Mouse (Mus musculus): Measurements from ENCODE around the gene Thap4. TPM values are rescaled to one million over a fixed set of nuclear protein-coding genes. Genes with fewer than 3 reads are reported as not detected.
"Not testable (repeated sequence)": the region's sequence is repeated elsewhere in the genome, so short reads cannot be mapped to it uniquely, and the experiment has no call there.

Thap4 gene
- total RNA-seq, 2 experiments from 2014 or later: 39.6 TPM

DNA sequence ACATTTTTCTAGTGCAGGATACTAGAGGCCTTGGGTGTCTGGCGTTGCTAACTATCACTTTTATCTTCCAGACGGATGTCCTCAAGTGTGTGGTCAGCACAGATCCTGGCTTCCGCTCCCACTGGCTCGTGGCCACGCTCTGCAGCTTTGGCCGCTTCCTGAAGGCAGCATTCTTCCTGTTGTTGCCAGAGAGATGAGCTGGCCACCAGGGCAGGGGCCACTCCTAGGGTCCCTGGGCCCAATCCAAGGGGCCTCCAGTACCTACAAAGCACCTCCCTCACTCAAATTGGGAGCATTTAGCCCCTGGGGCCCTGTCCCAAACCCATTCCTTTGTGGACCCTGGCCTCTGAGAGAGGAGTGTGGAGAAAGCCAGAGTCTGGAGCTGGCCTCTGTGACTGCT lies 59.7 kb downstream of the Thap4 start:
- no peak for DNase-seq (ENCODE audit: low spot score in 2 of 2)
- intact Hi-C loops (cut with DNase I): no loop called here

DNA sequence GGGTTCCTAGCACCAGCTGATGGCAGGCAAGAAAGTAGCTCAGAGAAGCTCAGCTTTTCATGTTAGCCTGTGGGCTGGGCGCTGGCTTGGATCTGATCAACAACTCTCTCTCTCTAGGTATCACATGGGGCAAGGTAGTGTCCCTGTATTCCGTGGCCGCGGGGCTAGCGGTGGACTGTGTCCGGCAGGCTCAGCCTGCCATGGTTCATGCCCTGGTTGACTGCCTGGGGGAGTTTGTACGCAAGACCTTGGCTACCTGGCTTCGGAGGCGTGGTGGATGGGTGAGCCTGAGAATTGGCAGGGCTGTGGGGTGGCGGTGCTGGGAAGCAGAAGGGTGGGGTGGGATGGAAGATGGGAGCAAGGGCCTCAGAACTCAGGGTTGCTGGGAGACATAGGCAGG lies 60.7 kb downstream of the Thap4 start:
- no peak for DNase-seq (ENCODE audit: low spot score in 2 of 2)
- intact Hi-C loops (cut with DNase I): no loop called here

DNA sequence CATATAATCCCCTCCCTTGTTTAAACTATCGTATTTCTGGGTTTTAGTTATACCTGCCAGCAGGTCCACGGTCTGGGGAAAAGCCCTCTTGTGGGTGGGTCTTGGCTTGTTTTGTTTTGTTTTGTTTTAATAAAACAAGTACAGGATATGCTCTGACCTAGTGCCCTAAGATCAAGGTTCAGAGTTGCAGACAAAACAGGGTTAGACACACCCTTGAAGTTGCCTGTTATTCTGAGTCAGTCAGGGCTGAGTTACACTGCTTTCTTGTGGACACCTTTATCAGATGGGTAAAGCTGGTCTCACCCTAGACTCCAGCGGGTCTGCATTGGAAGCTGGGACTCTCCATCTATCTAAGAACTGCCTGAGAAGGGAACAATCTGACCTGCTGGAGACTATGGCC lies 61.2 kb downstream of the Thap4 start:
- DNase-seq (ENCODE audit: low spot score in 2 of 2): no peak
- intact Hi-C loops (cut with DNase I): no loop called here

DNA sequence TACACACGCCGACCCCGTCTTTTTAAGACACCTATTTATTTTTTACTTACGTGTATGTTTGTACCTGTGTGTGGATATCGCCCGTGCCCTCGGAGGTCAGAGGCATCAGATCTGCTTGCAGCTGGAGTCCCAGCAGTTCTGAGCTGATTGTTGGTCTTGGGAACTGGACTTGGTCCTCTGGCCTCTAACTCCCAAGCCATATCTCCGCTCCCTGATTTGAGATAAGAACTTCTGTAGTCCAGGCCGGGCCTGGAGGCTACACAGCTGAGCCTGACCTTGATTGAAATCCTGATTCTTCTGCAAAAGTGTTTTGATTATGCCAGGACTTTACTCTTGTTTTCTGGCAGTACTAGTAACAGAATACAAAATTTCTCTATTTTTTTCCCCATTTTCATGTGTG lies 61.9 kb downstream of the Thap4 start:
- no peak for DNase-seq (ENCODE audit: low spot score in 2 of 2)
- intact Hi-C loops (cut with DNase I): no loop called here

DNA sequence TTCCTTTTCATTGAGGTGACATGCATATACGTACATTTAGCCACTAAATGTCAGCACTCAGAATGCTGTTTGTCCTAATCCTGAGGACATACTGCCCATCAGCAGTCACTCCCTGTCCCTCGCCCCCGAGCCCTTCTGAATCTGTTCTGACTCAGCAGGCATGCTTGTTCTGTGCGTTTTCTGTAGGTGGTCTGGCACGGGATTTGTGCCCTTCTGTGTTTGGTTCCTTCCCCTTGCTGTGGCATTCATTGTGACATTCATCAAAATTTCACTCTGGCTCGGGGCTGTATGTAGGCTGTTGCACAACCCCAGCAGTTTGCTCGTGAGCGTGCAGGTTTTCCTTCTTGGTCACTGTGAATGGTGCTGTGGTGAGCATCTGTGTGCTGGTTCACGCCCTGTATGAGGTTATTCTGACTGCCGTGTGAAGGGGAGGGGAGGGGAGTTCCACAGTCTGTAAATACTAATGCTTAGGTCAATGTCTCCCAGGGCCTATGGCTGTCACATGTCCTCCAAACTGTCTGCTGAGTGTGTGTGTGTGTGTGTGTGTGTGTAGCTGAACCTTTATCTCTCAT lies 62.8 kb downstream of the Thap4 start:
- intact Hi-C loops (cut with DNase I): no loop called here
- peak; percentile 18 to 61 for DNase-seq (ENCODE audit: low spot score in 2 of 2)

DNA sequence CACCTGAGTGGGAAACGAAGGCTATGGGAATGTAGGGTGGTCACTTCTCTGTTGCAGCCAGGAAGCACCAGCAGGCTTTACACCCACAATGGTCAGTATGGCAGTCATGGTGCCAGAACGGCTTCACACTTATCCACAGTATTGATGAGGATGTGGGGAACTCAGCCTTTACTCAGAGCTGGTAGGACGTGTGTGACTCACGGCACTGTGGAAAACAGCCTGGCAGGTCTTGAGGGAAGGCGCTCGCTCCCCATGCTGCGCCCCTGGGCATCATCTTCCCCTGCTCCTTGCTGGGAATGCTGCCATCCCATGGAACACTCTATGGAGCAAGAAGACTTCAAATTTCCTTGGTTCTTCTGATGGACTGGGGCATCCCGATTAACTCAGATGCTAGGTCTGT lies 63.6 kb downstream of the Thap4 start:
- DNase-seq (ENCODE audit: low spot score in 2 of 2): peak in 1 of 2 experiments; percentile 40

DNA sequence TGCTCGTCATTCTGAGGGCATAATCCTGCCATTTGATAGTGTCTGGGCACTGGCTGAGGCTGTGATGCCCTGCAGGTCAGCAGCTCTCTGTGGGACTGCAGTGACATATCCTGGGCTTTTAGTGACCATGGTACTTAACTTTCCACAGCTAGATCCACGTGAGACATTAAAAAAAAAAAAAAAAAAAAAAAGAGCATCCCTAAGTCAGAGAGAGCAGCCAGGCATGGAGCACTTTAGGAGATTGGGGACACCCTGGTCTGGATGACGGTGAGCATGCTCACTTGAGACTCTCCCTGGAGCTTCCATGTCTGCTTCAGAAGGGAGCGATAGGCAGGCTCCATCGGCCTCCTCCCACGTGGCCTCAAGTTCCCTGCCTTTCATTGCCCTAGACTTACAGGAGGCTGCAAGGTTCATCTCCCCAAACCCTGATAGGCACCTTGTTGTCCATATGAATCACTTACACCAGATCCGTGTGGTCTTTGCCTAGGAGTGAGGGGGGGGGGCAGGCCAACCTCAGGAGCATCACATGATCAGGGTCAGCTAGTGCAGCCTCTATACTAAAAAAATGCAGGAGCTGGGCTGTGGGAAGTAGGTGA lies 64.7 kb downstream of the Thap4 start:
- intact Hi-C loops (cut with DNase I): no loop called here

More for the DNA sequence above, 63.6 kb downstream of the Thap4 start:
- intact Hi-C loops (cut with DNase I): no loop called here

DNA sequence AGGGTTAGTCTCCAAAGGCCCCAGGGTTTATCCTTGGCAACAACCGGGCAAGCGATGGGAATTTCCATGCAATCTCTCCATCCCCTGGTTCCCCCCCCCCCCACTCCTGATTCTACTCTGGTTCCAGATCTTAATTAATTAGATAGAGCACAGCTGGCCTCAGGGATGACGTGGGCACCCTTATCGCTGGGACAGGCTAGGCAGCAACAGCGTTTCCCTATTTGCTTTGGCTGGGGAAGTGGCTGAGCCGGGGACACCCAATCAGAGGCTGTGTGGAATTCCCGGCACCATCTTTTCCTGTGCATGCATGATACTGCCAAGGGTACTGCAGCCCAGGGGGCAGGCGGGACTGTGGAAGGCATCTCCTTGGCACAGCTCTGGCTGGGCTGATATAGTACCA lies 66.5 kb downstream of the Thap4 start:
- DNase-seq (ENCODE audit: low spot score in 2 of 2): no peak
- intact Hi-C loops (cut with DNase I): no loop called here

More for the DNA sequence above, 64.7 kb downstream of the Thap4 start:
- DNase-seq (ENCODE audit: low spot score in 2 of 2): no peak

DNA sequence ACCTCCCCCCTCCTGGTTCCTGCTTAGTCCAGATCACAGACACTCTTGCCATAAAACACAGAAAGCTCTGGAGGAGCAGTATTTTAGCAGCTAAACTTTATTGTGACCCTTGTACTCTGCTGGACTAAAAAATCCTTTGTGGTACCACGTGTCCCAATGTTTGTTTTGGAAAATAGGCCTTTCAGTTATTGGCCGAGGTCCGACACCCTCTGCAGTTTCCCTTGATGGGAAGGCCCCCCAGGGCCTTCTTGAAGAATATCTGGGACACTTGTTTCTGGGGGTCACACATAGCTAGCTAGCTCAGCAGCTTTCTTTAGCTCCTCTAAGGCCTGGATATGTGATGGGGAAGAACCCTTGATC lies 67.7 kb downstream of the Thap4 start:
- intact Hi-C loops (cut with DNase I): loop anchor here (2.0 kb wide), 1 partner anchor 52 kb away; no protein-coding TSS in a partner anchor
- no peak for DNase-seq (ENCODE audit: low spot score in 2 of 2)

DNA sequence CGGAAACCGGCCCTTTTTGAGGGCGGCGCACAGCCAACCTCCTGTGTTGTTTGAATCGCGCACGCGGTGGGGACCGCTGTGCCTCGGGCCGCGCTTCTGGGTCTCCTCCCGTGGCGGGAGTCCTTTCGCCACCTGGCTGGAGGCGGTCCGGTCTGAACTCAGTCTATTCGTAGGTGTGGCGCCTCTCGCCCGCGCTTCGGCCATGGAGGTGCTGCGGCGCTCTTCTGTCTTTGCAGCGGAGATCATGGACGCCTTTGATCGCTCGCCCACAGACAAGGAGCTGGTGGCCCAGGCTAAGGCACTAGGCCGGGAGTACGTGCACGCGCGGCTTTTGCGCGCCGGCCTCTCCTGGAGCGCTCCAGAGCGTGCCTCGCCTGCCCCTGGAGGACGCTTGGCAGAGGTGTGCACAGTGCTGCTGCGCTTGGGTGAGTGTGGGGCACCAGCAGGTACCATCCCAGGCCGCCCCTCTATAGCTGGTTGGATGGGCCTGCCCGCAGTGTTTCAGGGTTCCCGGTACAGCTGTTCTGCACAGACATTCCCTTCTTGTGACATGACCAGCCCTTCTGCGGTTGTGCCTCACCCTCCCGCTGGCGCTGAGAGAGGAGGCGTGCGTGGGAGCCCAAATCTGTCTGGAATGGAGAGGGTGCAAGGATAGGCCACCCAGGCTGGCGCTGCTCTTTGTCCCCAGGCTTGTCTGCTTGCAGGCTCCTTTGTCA lies 68.3 kb downstream of the Thap4 start:
- intact Hi-C loops (cut with DNase I): loop anchor here (2.0 kb wide), 1 partner anchor 52 kb away; no protein-coding TSS in a partner anchor
- DNase-seq (ENCODE audit: low spot score in 2 of 2): peak; percentile 53 to 64

DNA sequence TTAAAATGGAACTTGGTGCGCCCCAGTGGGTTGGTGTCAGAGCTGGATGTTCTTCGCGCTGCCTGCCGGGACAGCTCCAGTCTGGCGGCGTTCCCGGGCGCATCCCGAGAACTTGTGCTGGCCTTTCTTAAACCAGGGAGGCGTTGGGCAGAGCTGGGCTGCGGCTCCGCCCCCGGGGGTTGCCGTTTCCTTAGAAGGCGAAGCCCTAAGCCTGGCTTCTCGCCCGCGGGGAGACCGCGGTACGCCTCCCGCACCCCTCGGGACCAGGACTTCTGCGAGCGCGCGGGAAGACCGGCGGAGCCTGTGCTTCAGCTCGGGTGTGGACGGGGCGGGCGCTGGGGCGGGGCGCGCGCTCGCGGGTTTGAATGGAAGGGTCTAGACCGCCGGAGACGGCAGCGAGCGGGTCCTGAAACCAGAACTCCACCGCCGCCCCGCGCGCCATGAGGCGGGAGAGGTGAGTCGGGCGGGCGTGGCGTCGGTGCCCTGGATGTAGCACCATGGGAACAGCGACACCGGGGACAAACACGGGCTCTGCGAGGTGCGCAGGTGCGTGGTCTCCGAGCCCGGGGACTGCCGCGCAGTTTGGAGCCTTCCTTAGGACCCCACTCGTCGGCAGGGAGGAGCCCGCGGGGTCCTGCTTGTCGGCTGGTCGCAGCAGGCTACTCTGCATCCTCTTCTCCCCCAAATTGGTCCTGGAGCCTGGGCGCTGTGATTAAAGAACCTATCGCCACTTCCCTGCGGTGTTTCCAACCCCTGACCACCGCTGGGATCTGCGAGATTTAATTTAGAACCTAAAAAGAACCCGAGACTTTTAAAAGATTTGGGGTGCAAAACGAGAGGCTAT lies 69.0 kb downstream of the Thap4 start, which contains the start of gene Bok:
Bok (plus strand) TSS at position 260 of the 844 bp plus-strand sequence.
- intact Hi-C loops (cut with DNase I): loop anchor here (2.0 kb wide), 1 partner anchor 51 kb away; no protein-coding TSS in a partner anchor
- DNase-seq (ENCODE audit: low spot score in 2 of 2): peak; percentile 58 to 60

DNA sequence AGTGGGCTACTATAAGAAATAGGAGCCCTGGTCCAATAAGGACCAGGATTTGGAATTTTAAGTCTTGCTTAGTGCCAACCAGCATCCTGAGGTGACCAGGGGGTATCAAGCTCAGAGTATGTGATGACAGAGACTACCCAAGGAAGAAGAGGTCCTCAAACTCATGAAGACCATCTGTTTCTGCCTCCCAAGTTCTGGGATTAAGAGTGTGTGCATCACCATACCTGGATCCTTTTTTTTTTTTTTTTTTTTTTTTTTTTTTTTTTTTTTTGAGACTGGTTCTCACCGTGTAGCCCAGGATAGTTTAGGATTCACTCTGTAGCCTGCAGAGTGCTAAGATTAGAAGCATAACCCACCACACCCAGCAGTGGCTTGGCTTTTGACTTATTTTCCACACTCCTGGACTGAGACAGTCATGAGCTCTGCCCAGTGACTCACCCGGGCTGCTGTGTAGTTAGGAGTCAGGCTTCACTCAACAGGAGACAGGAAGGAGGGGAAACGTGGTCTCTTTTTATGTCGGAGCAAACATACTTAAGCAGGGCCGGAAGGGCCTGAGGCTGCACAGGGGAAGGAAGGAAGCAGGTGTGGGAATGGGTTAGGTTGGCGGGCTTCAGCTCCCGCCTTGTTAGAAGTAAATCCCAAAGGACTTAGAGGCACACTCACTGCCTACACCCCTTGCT lies 74.6 kb downstream of the Thap4 start:
- no peak for DNase-seq (ENCODE audit: low spot score in 2 of 2)
- intact Hi-C loops (cut with DNase I): no loop called here

DNA sequence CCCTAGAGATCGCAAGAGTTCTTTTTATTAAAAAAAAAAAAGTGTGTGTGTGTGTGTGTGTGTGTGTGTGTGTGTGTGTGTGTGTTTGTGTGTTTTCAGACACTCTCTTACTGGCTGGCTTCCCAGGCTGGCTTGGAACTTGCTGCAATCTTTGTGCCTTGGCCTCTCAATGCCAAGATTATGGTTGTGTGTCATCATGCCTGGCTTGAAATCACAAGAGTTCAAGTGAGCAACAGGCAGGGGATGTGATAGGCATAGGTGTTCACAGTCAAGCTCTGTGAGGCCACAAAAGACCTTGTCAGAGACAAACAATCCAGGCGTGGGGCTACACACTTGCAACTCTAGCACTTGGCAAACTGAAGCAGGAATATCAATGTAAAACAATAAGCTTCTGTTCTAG lies 76.3 kb downstream of the Thap4 start:
- intact Hi-C loops (cut with DNase I): no loop called here
- no peak for DNase-seq (ENCODE audit: low spot score in 2 of 2)

DNA sequence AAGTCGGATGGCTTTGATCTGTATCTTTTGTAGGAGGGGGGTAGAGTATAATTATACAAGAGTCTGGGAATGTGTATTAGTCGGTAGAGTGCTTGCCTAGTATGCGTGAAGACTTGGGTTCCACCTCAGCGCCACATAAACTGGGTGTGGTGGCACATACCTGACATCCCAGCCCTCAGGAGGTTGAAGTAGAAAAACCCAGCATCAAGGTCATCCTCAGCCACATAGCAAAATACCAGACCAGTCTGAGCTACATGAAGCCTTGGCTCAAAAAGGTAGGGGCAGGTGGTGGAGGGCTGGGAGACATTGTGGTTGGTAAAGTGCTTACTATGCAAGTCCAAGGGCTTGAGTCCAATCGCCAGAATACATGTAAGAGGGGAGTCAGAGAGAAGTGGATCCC lies 82.0 kb downstream of the Thap4 start:
- intact Hi-C loops (cut with DNase I): no loop called here
- DNase-seq (ENCODE audit: low spot score in 2 of 2): no peak

DNA sequence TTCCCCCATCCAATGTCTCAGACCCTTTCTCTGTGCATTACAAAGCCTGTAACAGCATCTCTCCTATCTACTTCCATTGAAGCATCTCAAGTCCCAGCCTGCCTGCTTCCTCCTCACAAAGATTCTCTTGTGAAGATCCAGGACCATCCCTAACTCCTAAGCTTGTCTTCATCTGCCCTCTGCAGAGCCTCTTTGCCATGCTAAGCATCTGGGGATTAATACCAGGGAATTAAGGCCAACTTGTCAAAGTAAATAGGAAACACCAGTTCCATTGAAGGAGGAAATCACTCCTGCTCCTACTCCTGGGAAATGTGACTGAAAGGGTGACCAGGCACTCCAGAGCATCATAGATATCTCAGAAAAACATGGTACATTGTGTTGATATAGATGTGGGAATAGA lies 84.7 kb downstream of the Thap4 start:
- intact Hi-C loops (cut with DNase I): loop anchor here (2.0 kb wide), 1 partner anchor 57 kb away; no protein-coding TSS in a partner anchor

DNA sequence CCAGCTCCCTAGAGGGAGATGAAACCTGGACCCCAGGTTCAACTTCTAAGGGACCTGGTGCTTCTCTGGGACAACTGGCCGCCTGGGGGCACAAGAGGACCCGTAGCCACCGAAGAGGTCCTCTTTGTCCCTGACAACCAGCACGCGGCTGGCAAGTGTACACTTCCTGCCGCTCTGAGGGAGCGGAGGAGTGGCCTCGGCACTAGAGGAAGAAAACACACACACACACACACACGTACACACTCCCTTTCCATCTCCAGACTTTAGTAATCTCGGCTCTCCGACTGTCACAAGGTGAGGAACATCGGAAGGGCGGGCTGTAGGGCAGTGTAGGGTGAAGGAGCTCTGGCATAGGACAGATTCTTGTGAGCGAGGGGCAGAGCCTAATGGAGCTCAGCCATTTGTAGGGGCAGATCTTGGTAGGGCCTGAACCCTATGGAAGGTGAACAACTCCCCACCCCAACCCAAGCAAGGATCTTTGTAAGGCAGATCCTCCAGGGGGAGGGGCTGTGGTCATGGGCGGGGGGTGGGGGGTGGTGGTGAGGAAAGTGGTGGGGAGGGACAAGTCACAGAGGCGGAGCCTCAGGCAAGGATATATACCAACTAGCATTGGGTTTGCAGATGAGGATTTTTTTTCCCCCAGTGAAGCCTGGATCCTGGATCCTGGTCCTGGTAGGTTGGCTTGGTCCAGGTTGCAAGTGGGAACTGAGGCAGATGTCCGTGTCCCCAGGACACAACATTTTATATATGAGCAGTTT lies 85.7 kb downstream of the Thap4 start:
- peak; percentile 40 to 54 for DNase-seq (ENCODE audit: low spot score in 2 of 2)
- intact Hi-C loops (cut with DNase I): loop anchor here (2.0 kb wide), 1 partner anchor 58 kb away; no protein-coding TSS in a partner anchor

More for the DNA sequence above, 84.7 kb downstream of the Thap4 start:
- DNase-seq (ENCODE audit: low spot score in 2 of 2): no peak

DNA sequence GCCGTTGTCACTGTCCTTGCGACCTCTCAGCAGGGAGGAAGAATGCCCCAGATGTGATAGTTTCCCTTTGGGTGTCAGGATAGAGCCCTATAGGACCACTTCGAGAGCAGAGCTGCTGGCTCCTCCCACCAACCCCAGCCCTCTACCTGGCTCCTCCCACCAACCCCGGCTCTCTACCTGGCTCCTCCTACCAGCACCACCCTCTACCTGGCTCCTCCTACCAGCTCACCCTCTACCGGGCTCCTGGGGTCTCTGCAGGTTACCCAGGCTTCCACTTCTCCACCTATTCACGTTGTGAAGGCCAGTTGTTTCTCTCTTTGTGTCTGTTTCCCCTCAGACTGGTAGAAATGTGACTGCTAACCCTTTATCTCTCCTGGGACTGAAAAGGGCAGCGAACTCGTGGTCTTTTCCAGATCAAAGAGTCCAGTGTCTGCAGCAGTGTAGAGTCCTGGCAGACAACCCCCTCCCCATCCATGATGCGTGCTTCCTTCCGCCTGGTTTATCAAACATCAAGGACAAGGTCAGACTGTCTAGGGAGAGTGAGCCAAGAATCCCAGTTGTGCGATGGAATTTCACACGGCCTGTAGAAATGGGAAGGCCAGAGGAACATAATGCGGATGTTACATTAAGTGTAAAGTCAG lies 86.8 kb downstream of the Thap4 start:
- intact Hi-C loops (cut with DNase I): loop anchor here (2.0 kb wide), 1 partner anchor 59 kb away; no protein-coding TSS in a partner anchor

DNA sequence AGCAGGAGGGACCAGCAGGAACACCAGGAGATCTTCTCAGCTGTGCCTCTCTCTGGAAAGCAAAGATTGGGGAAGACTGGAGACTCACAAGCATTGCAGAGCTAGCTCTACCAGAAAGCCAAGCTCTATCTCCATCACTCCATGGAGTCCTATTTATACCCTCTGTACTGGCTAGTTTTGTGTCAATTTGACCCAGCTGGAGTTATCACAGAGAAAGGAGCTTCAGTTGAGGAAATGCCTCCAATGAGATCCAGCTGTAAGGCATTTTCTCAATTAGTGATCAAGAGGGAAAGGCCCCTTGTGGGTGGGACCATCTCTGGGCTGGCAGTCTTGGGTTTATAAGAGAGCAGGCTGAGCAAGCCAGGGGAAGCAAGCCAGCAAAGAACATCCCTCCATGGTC lies 96.1 kb downstream of the Thap4 start, which contains the start of gene Stk25:
Stk25 (minus strand) TSS at position 101 of the 400 bp plus-strand sequence.
- DNase-seq (ENCODE audit: low spot score in 2 of 2); intact Hi-C loops (cut with DNase I): not testable (repeated sequence)

More for the DNA sequence above, 86.8 kb downstream of the Thap4 start:
- DNase-seq (ENCODE audit: low spot score in 2 of 2): no peak
